Mouse (Mus musculus) stomach, postnatal 0 days (tissue): ENCODE data around the gene Apol7e.
"Not testable (repeated sequence)": the region's sequence is repeated elsewhere in the genome, so short reads cannot be mapped to it uniquely, and the experiment has no call there.

Experiments
- CTCF ChIP-seq: IDR thresholded peaks from 2 replicates; pipeline ENCODE4 v1.5.1; 2016; ENCODE audit warnings: antibody characterized with exemption, low read depth, mild to moderate bottlenecking, moderate library complexity
- EP300 ChIP-seq: optimal IDR thresholded peaks from 2 replicates; pipeline ENCODE3; 2016; ENCODE audit warnings: antibody characterized with exemption

GRCm38 (mm10) chr15:77741556-77741955 is 42.9 kb downstream of the Apol7e start:
- TF ChIP-seq CTCF, EP300: not testable (repeated sequence)
